ENCODE assay signal across 11 mouse cellular contexts in genomic region chr11:62983793-62984192, GRCm38 (mm10). TPM values are rescaled to one million over a fixed set of nuclear protein-coding genes. Genes with fewer than 3 reads are reported as not detected.
DNase-seq lines count a peak whose midpoint lies in the region; ATAC-seq and TF ChIP-seq lines count a peak whose summit lies in the region.
"Had no signal": no experiment of that assay in that cellular context is flagged by ENCODE, and none has a peak within 500 bp of the region (broad histone marks: within the 10 kb centered on the region; RNA-seq: fewer than 3 reads in every experiment).

No protein-coding gene starts in this region.

- H3K9me3 ChIP-seq in lung, postnatal 0 days (ENCODE audit: low read length) = no peaks in the 10 kb centered on the region
- H3K9me3 ChIP-seq in hindbrain, embryonic 14.5 days (ENCODE audit: control insufficient read depth, low read length) = no peaks in the 10 kb centered on the region
- peaks cover 4% of the 10 kb centered on the region; the same call in 1 of the 2 replicates for H3K9me3 ChIP-seq in neural tube, embryonic 12.5 days
- H3K9me3 ChIP-seq: G1E; lung, embryonic 15.5 days had no signal

- H3K4me3 ChIP-seq in lung, postnatal 0 days (ENCODE audit: low read depth, low read length) = no peak overlapping the region
- H3K4me3 ChIP-seq in lung, adult 2 months (replicated peaks; ENCODE audit: extremely low read depth, low read depth, low read length) = no peak overlapping the region
- H3K4me3 ChIP-seq in hindbrain, embryonic 14.5 days (replicated peaks; ENCODE audit: low read length) = no peak overlapping the region
- no peak overlapping the region for H3K4me3 ChIP-seq in neural tube, embryonic 12.5 days
- H3K4me3 ChIP-seq: lung, embryonic 15.5 days had no signal

- no peaks in the 10 kb centered on the region for H3K27me3 ChIP-seq in lung, postnatal 0 days (replicated peaks; ENCODE audit: insufficient read depth, low read length)
- H3K27me3 ChIP-seq in hindbrain, embryonic 14.5 days (ENCODE audit: control insufficient read depth, insufficient read depth, low read length) = no peaks in the 10 kb centered on the region
- 0 out of 2 replicates have a peak, but pooled peaks cover 3% of the 10 kb centered on the region for H3K27me3 ChIP-seq in neural tube, embryonic 12.5 days (replicated peaks)
- H3K27me3 ChIP-seq: lung, embryonic 15.5 days had no signal

- peaks cover 13% of the 10 kb centered on the region; the same call in 1 of the 2 replicates for H3K4me1 ChIP-seq in lung, postnatal 0 days (ENCODE audit: insufficient read depth, low read depth, low read length)
- H3K4me1 ChIP-seq in lung, adult 2 months (ENCODE audit: control insufficient read depth, insufficient read depth, low read length) = peaks cover 9% of the 10 kb centered on the region
- H3K4me1 ChIP-seq in hindbrain, embryonic 14.5 days (replicated peaks; ENCODE audit: control insufficient read depth, insufficient read depth, low read length) = 0 out of 2 replicates have a peak, but pooled peaks cover 4% of the 10 kb centered on the region
- H3K4me1 ChIP-seq in neural tube, embryonic 12.5 days = peaks cover 16% of the 10 kb centered on the region; the same call in 1 of the 2 replicates

- peak; percentile 47 for DNase-seq in lung, postnatal 0 days (ENCODE audit: low spot score)
- no peak for DNase-seq in lung, adult 2 months
- peak; percentile 71 for DNase-seq in embryo, embryonic 11 days
- no peak for DNase-seq in hindbrain, embryonic 14.5 days (ENCODE audit: low spot score)
- no peak for DNase-seq in cerebellum, postnatal 14 days
- DNase-seq in testis, postnatal 14 days (ENCODE audit: low spot score) = no peak
- DNase-seq: adrenal gland, adult 2 months; thymus, postnatal 36 days had no signal

- no peaks in the 10 kb centered on the region for H3K36me3 ChIP-seq in lung, postnatal 0 days (ENCODE audit: insufficient read depth, low read length)
- H3K36me3 ChIP-seq in hindbrain, embryonic 14.5 days (replicated peaks; ENCODE audit: control insufficient read depth, insufficient read depth) = no peaks in the 10 kb centered on the region
- no peaks in the 10 kb centered on the region for H3K36me3 ChIP-seq in neural tube, embryonic 12.5 days
- H3K36me3 ChIP-seq: G1E; lung, embryonic 15.5 days had no signal

- H3K9ac ChIP-seq in lung, postnatal 0 days (replicated peaks; ENCODE audit: low read depth) = no peak overlapping the region
- no peak overlapping the region for H3K9ac ChIP-seq in hindbrain, embryonic 14.5 days
- H3K9ac ChIP-seq in neural tube, embryonic 12.5 days = no peak overlapping the region
- H3K9ac ChIP-seq: lung, embryonic 15.5 days had no signal

- H3K27ac ChIP-seq in lung, postnatal 0 days (ENCODE audit: low read length) = no peak overlapping the region
- no peak overlapping the region for H3K27ac ChIP-seq in hindbrain, embryonic 14.5 days
- no peak overlapping the region for H3K27ac ChIP-seq in neural tube, embryonic 12.5 days
- H3K27ac ChIP-seq: lung, embryonic 15.5 days had no signal

- TF ChIP-seq POLR2A in lung, adult 2 months (IDR thresholded peaks at IDR 0.05; ENCODE audit: borderline replicate concordance, extremely low read depth, low read depth, low read length) = no peak

- TF ChIP-seq CTCF in lung, postnatal 0 days (IDR thresholded peaks at IDR 0.05) = no peak
- TF ChIP-seq CTCF in lung, adult 2 months (IDR thresholded peaks at IDR 0.05; ENCODE audit: insufficient read depth, low read length) = no peak

- ATAC-seq in lung, postnatal 0 days = peak; percentile 40
- ATAC-seq in hindbrain, embryonic 14.5 days (ENCODE audit: low FRiP score) = peak; percentile 57; the same call in 1 of the 2 replicates
- peak; percentile 74 for ATAC-seq in neural tube, embryonic 12.5 days (ENCODE audit: low FRiP score, low read depth)

- TF ChIP-seq EP300 in lung, postnatal 0 days (IDR thresholded peaks at IDR 0.05) = no peak

- 30% methylated on average over 3 of the region's 3 CpGs for WGBS in lung, postnatal 0 days
- 41% methylated on average over 3 of the region's 3 CpGs for WGBS in lung, adult 2 months
- WGBS in hindbrain, embryonic 14.5 days = 0% methylated on average over 3 of the region's 3 CpGs
- WGBS in neural tube, embryonic 12.5 days = 2% methylated on average over 3 of the region's 3 CpGs

- no peak overlapping the region for H3K4me2 ChIP-seq in lung, postnatal 0 days (replicated peaks; ENCODE audit: low read depth, low read length)
- no peak overlapping the region for H3K4me2 ChIP-seq in hindbrain, embryonic 14.5 days (replicated peaks)
- 0 out of 2 replicates have a peak overlapping the region, but pooled peaks have one; percentile 16 for H3K4me2 ChIP-seq in neural tube, embryonic 12.5 days (replicated peaks)
- H3K4me2 ChIP-seq: lung, embryonic 15.5 days had no signal

RNA-seq across cellular contexts. Expression of gene Cdrt4, which starts 32.8 kb away (rescaled TPM):
- 0.23 TPM in 1 of 2 replicates, not detected in the other for polyA plus RNA-seq in lung, postnatal 0 days (2015; fragmentation: Nextera tagmentation; extraction: Ambion mirVana)
- 0.18 and 0.73 TPM in 2 replicates for polyA plus RNA-seq in lung, adult 2 months (2012; rRNA removed)
- not detected in 2 replicates for polyA plus RNA-seq in hindbrain, embryonic 14.5 days (2014; fragmentation: Nextera tagmentation; extraction: Ambion mirVana)
- 0.28 and 0.29 TPM in 2 replicates for polyA plus RNA-seq in neural tube, embryonic 12.5 days (2016; fragmentation: Nextera tagmentation; extraction: Ambion mirVana)
- polyA plus RNA-seq: G1E had no signal

Comparison
In these comparisons a context has a peak if more than half of its experiments do, and no peak if none do; other contexts are left out.
1. DNase-seq: peak in lung, postnatal 0 days (single experiment) and embryo, embryonic 11 days (single experiment); none in lung, adult 2 months (single experiment), hindbrain, embryonic 14.5 days (single experiment), cerebellum, postnatal 14 days (0 of 2) and testis, postnatal 14 days (single experiment).
2. Peak in every context shown above with its lines, with median percentiles within 50 percentile points of each other: ATAC-seq.